Mouse (Mus musculus): ENCODE measurements around the gene Il20ra. TPM values are rescaled to one million over a fixed set of nuclear protein-coding genes. Genes with fewer than 3 reads are reported as not detected.

Gene Il20ra
- polyA plus RNA-seq, 1 experiment from 2014 or later, result 0.24 TPM

- Histone ChIP-seq H3K27ac (ENCODE audit: low read depth) (no peak overlapping the region), H3K9me3 (ENCODE audit: control insufficient read depth, low read length) (no peaks in the 10 kb centered on the region), H3K9ac (ENCODE audit: low read length) (no peak overlapping the region), H3K4me1 (replicated peaks; ENCODE audit: control insufficient read depth, insufficient read depth, low read length) (no peaks in the 10 kb centered on the region), H3K36me3 (ENCODE audit: control insufficient read depth, insufficient read depth, low read length) (no peaks in the 10 kb centered on the region), H3K27me3 (replicated peaks; ENCODE audit: control insufficient read depth, insufficient read depth, low read length) (no peaks in the 10 kb centered on the region), H3K4me2 (ENCODE audit: low read length) (no peak overlapping the region), H3K4me3 (ENCODE audit: low read depth, low read length) (no peak overlapping the region)
- 84% methylated on average over 7 of the region's 7 CpGs for WGBS
- ATAC-seq (replicated peaks; ENCODE audit: low FRiP score, low TSS enrichment, low read depth) (no peak), DNase-seq (ENCODE audit: low spot score) (no peak)
Measured at GRCm38 (mm10) chr10:19802958-19803357, 90.6 kb downstream of the Il20ra start.

- no peaks in the 10 kb centered on the region for H3K9me3 ChIP-seq (ENCODE audit: control insufficient read depth, low read length)
- no peak overlapping the region for H3K27ac ChIP-seq (ENCODE audit: low read depth)
- DNase-seq (ENCODE audit: low spot score), result no peak
- no peaks in the 10 kb centered on the region for H3K36me3 ChIP-seq (ENCODE audit: control insufficient read depth, insufficient read depth, low read length)
- ATAC-seq (replicated peaks; ENCODE audit: low FRiP score, low TSS enrichment, low read depth), result no peak
- H3K27me3 ChIP-seq (replicated peaks; ENCODE audit: control insufficient read depth, insufficient read depth, low read length), result no peaks in the 10 kb centered on the region
- no peak overlapping the region for H3K9ac ChIP-seq (ENCODE audit: low read length)
- 91% methylated on average over 7 of the region's 7 CpGs for WGBS
- no peak overlapping the region for H3K4me2 ChIP-seq (ENCODE audit: low read length)
- H3K4me1 ChIP-seq (replicated peaks; ENCODE audit: control insufficient read depth, insufficient read depth, low read length), result no peaks in the 10 kb centered on the region
- no peak overlapping the region for H3K4me3 ChIP-seq (ENCODE audit: low read depth, low read length)
Measured at GRCm38 (mm10) chr10:19804763-19805162, 92.4 kb downstream of the Il20ra start.

Other genes starting within 250 kb of the Il20ra start
- gene Ifngr1, start 120.6 kb upstream of the Il20ra start, polyA plus RNA-seq (2014; fragmentation: Nextera tagmentation; extraction: Ambion mirVana), result 82.2 and 85.2 TPM in 2 replicates
- gene Il22ra2, start 90.6 kb upstream of the Il20ra start, polyA plus RNA-seq (2014; fragmentation: Nextera tagmentation; extraction: Ambion mirVana), result not detected in 2 replicates
- 0.26 and 0.65 TPM in 2 replicates for gene Slc35d3, start 138.9 kb downstream of the Il20ra start, polyA plus RNA-seq (2014; fragmentation: Nextera tagmentation; extraction: Ambion mirVana)
- 41.1 and 41.3 TPM in 2 replicates for gene Pex7, start 195.1 kb downstream of the Il20ra start, polyA plus RNA-seq (2014; fragmentation: Nextera tagmentation; extraction: Ambion mirVana)
- gene Map3k5, start 221.9 kb downstream of the Il20ra start, polyA plus RNA-seq (2014; fragmentation: Nextera tagmentation; extraction: Ambion mirVana), result 2.8 and 3.1 TPM in 2 replicates

All from intestine, embryonic 14.5 days (tissue).